Mouse (Mus musculus) liver, embryonic 11.5 days (tissue): ENCODE results near the gene Fam177a. TPM values are rescaled to one million over a fixed set of nuclear protein-coding genes. Genes with fewer than 3 reads are reported as not detected.
"Not testable (repeated sequence)": the region's sequence is repeated elsewhere in the genome, so short reads cannot be mapped to it uniquely, and the experiment has no call there.

ENCODE experiments used
- ATAC-seq: fragments of 200-750 bp; cut with Nextera tagmentation; replicated peaks from 2 replicates; pipeline ENCODE4 v1.8.0; 2017; ENCODE audit warnings: moderate number of reproducible peaks, mild to moderate bottlenecking, moderate TSS enrichment, moderate library complexity; ENCODE audit not compliant: low FRiP score
- DNase-seq: peaks from one replicate; pipeline ENCODE4 v3.0.0-alpha.2; 2017; ENCODE audit warnings: low spot score
- H3K27ac ChIP-seq: fragments of 300-500 bp; sonication (generic); 2 replicates; pipeline ENCODE4 v1.5.1; 2014; ENCODE audit warnings: mild to moderate bottlenecking, low read depth, low read length, control low read depth
- H3K27me3 ChIP-seq: fragments of 300-500 bp; sonication (generic); replicated peaks from 2 replicates; pipeline ENCODE4 v1.6.1; 2014; ENCODE audit warnings: low read length, mixed read lengths; ENCODE audit not compliant: control insufficient read depth, insufficient read depth
- H3K36me3 ChIP-seq: fragments of 300-500 bp; sonication (generic); 2 replicates; pipeline ENCODE4 v1.6.1; 2014; ENCODE audit warnings: mild to moderate bottlenecking, low read length, moderate library complexity, mixed read lengths; ENCODE audit not compliant: control insufficient read depth, insufficient read depth
- H3K4me1 ChIP-seq: fragments of 300-500 bp; sonication (generic); replicated peaks from 2 replicates; pipeline ENCODE4 v1.6.1; 2014; ENCODE audit warnings: low read length, mixed read lengths; ENCODE audit not compliant: control insufficient read depth, insufficient read depth
- H3K4me2 ChIP-seq: fragments of 300-500 bp; sonication (generic); 2 replicates; pipeline ENCODE4 v1.6.1; 2014; ENCODE audit warnings: mild to moderate bottlenecking, control low read depth, moderate library complexity
- H3K4me3 ChIP-seq: fragments of 300-500 bp; sonication (generic); 2 replicates; pipeline ENCODE4 v1.5.1; 2014; ENCODE audit warnings: low read depth, low read length, control low read depth
- H3K9ac ChIP-seq: fragments of 300-500 bp; sonication (generic); 2 replicates; pipeline ENCODE4 v1.6.1; 2014; ENCODE audit warnings: low read depth, low read length, control low read depth
- H3K9me3 ChIP-seq: fragments of 300-500 bp; sonication (generic); 2 replicates; pipeline ENCODE4 v1.6.1; 2016; ENCODE audit warnings: low read length, inconsistent platforms, mixed read lengths; ENCODE audit not compliant: control insufficient read depth
- WGBS: fragments of 180-500 bp; shearing (Covaris S2); extraction: QIAGEN DNeasy Blood & Tissue Kit; methylation state at CpG from one replicate; pipeline ENCODE4 v1.1.7; 2014; 5-methylcytosine and 5-hydroxymethylcytosine counted together
- polyA plus RNA-seq: library from polyadenylated mRNA; unstranded; fragments of >200 nt; fragmentation: Nextera tagmentation; extraction: Ambion mirVana; gene quantifications from 2 replicates; pipeline ENCODE4 v1.2.1, GENCODE M21; 2014

The Fam177a gene
- polyA plus RNA-seq, 1 experiment from 2014 or later, result 18.4 TPM

- peak; percentile 47 for ATAC-seq
These were observed 13.6 kb downstream of the Fam177a start for GRCm38 (mm10) chr12:55137859-55138258.

DNA sequence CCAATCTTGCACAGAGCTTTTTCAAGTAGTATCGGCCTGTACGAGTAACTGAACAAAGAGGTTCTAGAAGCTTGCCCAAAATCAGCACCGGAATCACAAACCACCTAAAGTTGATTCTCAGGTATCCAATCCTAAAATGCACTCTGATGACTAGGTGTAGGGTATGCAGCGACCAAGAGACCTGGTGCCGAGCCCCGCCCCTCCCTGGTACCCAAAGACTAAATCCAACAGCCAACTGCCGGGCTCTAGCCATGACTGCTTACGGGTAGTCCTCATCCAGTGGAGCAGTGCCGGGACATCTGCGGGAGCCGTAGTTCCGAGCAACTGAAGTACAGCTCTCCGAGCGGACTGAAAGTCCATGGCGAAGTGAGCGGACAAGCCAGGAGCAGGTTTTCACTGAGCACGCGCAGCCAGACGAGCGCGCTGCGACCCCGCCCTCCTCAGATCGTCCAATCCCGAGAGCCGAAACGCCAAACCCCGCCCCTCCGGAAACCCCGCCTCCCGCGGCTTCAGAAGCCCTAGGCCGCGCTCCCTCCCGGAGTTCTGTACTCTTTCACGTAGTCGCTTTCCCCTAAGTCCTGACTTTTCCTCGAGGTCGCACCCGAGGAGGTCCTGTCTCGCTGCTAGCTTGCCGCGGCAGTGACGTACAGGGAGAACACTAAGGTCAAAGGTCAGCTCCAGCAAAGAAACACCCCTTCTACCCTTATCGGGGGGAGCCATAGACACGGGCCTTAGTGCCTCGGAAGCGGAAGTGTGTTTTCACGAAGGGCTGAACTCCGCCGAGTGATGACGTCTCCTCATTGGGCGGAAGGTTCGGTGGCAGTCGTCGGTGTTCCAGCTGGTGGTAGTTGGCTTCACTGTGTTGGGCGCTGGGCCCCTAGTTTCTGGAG, 30.5 kb downstream of the Fam177a start, which contains the start of gene Srp54b:
Gene Srp54b (plus strand): TSS at position 546 of the 890 bp plus-strand sequence.
- DNase-seq, H3K9ac ChIP-seq: not testable (repeated sequence)
- no CpG with 5 or more reads among the region's 57 CpGs for WGBS

More at GRCm38 (mm10) chr12:55137859-55138258, 13.6 kb downstream of the Fam177a start:
- H3K4me2 ChIP-seq, DNase-seq, H3K9me3 ChIP-seq, H3K27me3 ChIP-seq, H3K9ac ChIP-seq, H3K4me1 ChIP-seq, H3K36me3 ChIP-seq, H3K4me3 ChIP-seq, H3K27ac ChIP-seq: not testable (repeated sequence)
- no CpG with 5 or more reads among the region's 6 CpGs for WGBS

GRCm38 (mm10) chr12:55155449-55155783, 31.1 kb downstream of the Fam177a start:
- not testable (repeated sequence) for H3K27me3 ChIP-seq, H3K4me3 ChIP-seq, H3K4me2 ChIP-seq, DNase-seq, H3K4me1 ChIP-seq, H3K9ac ChIP-seq, H3K27ac ChIP-seq, H3K9me3 ChIP-seq, H3K36me3 ChIP-seq
- peak; percentile 44 for ATAC-seq
- under 1% methylated on average over 11 of the region's 24 CpGs for WGBS

More for the DNA sequence above, 30.5 kb downstream of the Fam177a start, which contains the start of gene Srp54b:
- H3K27me3 ChIP-seq, H3K4me2 ChIP-seq, H3K4me3 ChIP-seq, H3K27ac ChIP-seq, H3K9me3 ChIP-seq, H3K4me1 ChIP-seq, H3K36me3 ChIP-seq: not testable (repeated sequence)
- ATAC-seq, result peak; percentile 97

DNA sequence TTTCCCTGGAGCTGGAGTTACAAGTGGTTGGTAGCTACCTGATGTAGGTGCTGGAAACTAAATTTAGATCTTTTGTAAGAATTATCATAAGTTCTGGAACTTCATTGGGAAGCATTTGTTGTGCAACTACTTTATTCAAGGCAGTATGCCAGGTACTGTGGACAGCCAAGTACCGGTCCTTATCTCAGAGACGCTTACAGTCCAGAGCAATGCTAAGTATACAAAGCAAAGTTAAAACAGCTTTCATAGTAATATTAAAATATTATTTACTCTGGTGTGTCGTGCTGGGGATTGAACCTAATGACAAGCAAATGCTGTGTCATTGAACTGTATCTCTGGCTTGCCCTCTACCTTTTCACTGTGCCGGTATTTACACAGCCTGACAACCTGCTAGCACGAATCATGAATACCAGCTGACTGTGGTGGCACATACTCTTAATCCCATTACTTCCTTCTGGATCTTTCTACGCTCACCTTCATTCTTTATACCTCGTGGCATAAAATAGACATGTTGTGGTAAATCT, 42.8 kb downstream of the Fam177a start:
- H3K4me1 ChIP-seq, H3K27me3 ChIP-seq, H3K9ac ChIP-seq, H3K36me3 ChIP-seq, DNase-seq, H3K4me3 ChIP-seq, ATAC-seq, H3K9me3 ChIP-seq, H3K27ac ChIP-seq, H3K4me2 ChIP-seq: not testable (repeated sequence)
- no CpG with 5 or more reads among the region's 7 CpGs for WGBS

- not testable (repeated sequence) for DNase-seq, H3K9me3 ChIP-seq, H3K4me3 ChIP-seq, H3K4me2 ChIP-seq, H3K4me1 ChIP-seq, ATAC-seq, H3K36me3 ChIP-seq, H3K27ac ChIP-seq, H3K27me3 ChIP-seq, H3K9ac ChIP-seq
- no CpG with 5 or more reads among the region's 8 CpGs for WGBS
These were observed 63.4 kb downstream of the Fam177a start for GRCm38 (mm10) chr12:55187686-55188085.

GRCm38 (mm10) chr12:55189127-55189526, 64.9 kb downstream of the Fam177a start:
- WGBS, result no CpG with 5 or more reads among the region's 5 CpGs
- ATAC-seq, H3K4me2 ChIP-seq, H3K4me1 ChIP-seq, H3K27me3 ChIP-seq, DNase-seq, H3K4me3 ChIP-seq, H3K36me3 ChIP-seq, H3K9ac ChIP-seq, H3K9me3 ChIP-seq, H3K27ac ChIP-seq: not testable (repeated sequence)

Other genes starting within 250 kb of the Fam177a start
- gene Gm20403, start 137.9 kb upstream of the Fam177a start, polyA plus RNA-seq, result not detected in 2 replicates
- 46.4 and 49.1 TPM in 2 replicates for gene Baz1a, start 110.1 kb upstream of the Fam177a start, polyA plus RNA-seq
- gene 2700097O09Rik, start 44.4 kb upstream of the Fam177a start, polyA plus RNA-seq, result 46.1 and 48.4 TPM in 2 replicates
- 151 and 179 TPM in 2 replicates for gene Srp54a, start 44.2 kb upstream of the Fam177a start, polyA plus RNA-seq
- 50.2 and 52.0 TPM in 2 replicates for gene Srp54b, start 30.6 kb downstream of the Fam177a start, polyA plus RNA-seq
- gene 1700047I17Rik2, start 75.1 kb downstream of the Fam177a start, polyA plus RNA-seq, result 0.27 TPM in 1 of 2 replicates, not detected in the other
- 70.9 and 76.3 TPM in 2 replicates for gene Srp54c, start 105.7 kb downstream of the Fam177a start, polyA plus RNA-seq
- gene 1110008L16Rik, start 175.1 kb downstream of the Fam177a start, polyA plus RNA-seq, result 19.0 and 24.8 TPM in 2 replicates
- gene Ppp2r3c, start 178.5 kb downstream of the Fam177a start, polyA plus RNA-seq, result 18.9 and 21.7 TPM in 2 replicates